Mouse (Mus musculus) hindbrain, postnatal 0 days (tissue): Measurements from ENCODE around the gene Tbx21. TPM values are rescaled to one million over a fixed set of nuclear protein-coding genes. Genes with fewer than 3 reads are reported as not detected.
A peak's percentile ranks its signal among the peaks of the same experiment; 100 is the strongest.

Experiments used
- ATAC-seq: fragments of 200-750 bp; cut with Nextera tagmentation; 2 replicates; pipeline ENCODE4 v1.8.0; 2017; ENCODE audit warnings: mild to moderate bottlenecking, moderate TSS enrichment, moderate library complexity
- DNase-seq: peaks from one replicate; pipeline ENCODE4 v3.0.0-alpha.2; 2015; ENCODE audit warnings: low spot score
- H3K27ac ChIP-seq: fragments of 300-500 bp; sonication (generic); 2 replicates; pipeline ENCODE4 v1.5.1; 2014; ENCODE audit warnings: mild to moderate bottlenecking
- H3K27me3 ChIP-seq: fragments of 300-500 bp; sonication (generic); 2 replicates; pipeline ENCODE4 v1.6.1; 2014; ENCODE audit warnings: low read length, mixed read lengths; ENCODE audit not compliant: insufficient read depth
- H3K36me3 ChIP-seq: fragments of 300-500 bp; sonication (generic); 2 replicates; pipeline ENCODE4 v1.6.1; 2014; ENCODE audit warnings: low read length, mixed read lengths; ENCODE audit not compliant: insufficient read depth
- H3K4me1 ChIP-seq: fragments of 300-500 bp; sonication (generic); 2 replicates; pipeline ENCODE4 v1.6.1; 2014; ENCODE audit warnings: antibody characterized with exemption, low read length, mixed read lengths; ENCODE audit not compliant: insufficient read depth
- H3K4me2 ChIP-seq: fragments of 300-500 bp; sonication (generic); 2 replicates; pipeline ENCODE4 v1.6.1; 2014; ENCODE audit warnings: low read depth, mild to moderate bottlenecking, low read length, moderate library complexity, mixed read lengths
- H3K4me3 ChIP-seq: fragments of 300-500 bp; sonication (generic); 2 replicates; pipeline ENCODE4 v1.5.1; 2014; ENCODE audit warnings: low read length
- H3K9ac ChIP-seq: fragments of 300-500 bp; sonication (generic); replicated peaks from 2 replicates; pipeline ENCODE4 v1.6.1; 2014; ENCODE audit warnings: mild to moderate bottlenecking, low read length, moderate library complexity, mixed read lengths
- H3K9me3 ChIP-seq: fragments of 300-500 bp; sonication (generic); 2 replicates; pipeline ENCODE4 v1.6.1; 2016; ENCODE audit warnings: low read length, mixed read lengths
- CTCF ChIP-seq: IDR thresholded peaks from 2 replicates; pipeline ENCODE4 v1.5.1; 2016; ENCODE audit warnings: antibody characterized with exemption, control low read depth, low read depth
- WGBS: fragments of 180-500 bp; shearing (Covaris S2); extraction: QIAGEN DNeasy Blood & Tissue Kit; methylation state at CpG from one replicate; pipeline ENCODE4 v1.1.7; 2014; 5-methylcytosine and 5-hydroxymethylcytosine counted together
- polyA plus RNA-seq: library from polyadenylated mRNA; unstranded; fragments of >200 nt; fragmentation: Nextera tagmentation; extraction: Ambion mirVana; gene quantifications from 2 replicates; pipeline ENCODE4 v1.2.1, GENCODE M21; 2015
- total RNA-seq: library from RNA; depleted of rRNA; stranded (reverse); fragments of >200 nt; gene quantifications from 2 replicates; pipeline ENCODE4 v1.2.3, GENCODE M21; 2014

The Tbx21 gene
- total and polyA plus RNA-seq, 2 experiments from 2014 or later: 0.16 to 0.89 TPM

DNA sequence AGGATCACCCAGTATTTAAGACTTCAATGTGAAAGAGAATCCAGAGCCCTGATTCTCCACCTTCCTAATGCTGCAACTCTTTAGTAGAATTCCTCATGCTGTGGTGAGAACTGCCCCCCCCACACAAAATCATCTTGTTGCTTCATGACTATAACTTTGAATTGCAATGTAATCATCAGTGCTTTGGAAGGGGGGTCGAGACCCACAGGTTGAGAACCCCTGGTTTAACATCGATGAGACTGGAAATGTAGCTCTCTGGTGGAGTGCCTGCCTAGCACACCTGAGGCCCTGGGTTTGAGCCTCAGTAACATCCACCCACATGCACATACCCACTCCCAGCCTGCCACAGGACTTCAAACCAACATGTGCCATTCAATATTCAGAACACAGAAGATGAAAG is 20.5 kb downstream of the Tbx21 start:
- 74% methylated on average over 2 of the region's 2 CpGs for WGBS
- no peak for ATAC-seq
- no peaks in the 10 kb centered on the region for H3K36me3 ChIP-seq

DNA sequence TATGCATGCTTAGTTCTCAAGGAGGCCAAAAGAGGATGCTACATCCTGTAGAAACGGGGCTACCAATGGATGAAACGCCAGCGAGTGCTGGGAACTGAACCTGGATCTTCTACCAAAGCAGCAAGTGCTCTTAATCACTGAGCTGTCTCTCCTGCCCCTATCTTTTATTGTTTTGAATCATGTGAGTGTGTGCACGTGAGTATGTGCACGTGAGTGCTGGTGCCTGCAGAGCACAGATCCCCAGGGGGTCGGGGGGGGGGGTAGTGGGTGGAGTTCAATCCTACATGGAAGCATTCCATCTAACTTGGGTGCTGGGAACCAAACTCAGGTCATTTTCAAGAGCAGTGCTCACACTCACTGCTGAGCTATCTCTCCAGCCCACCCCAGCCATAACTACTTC is 28.8 kb downstream of the Tbx21 start:
- no peak for DNase-seq
- Histone ChIP-seq H3K27ac (no peak overlapping the region), H3K36me3 (no peaks in the 10 kb centered on the region), H3K27me3 (no peaks in the 10 kb centered on the region), H3K4me2 (no peak overlapping the region), H3K4me1 (no peaks in the 10 kb centered on the region), H3K4me3 (no peak overlapping the region), H3K9ac (no peak overlapping the region), H3K9me3 (no peaks in the 10 kb centered on the region)
- no peak for ATAC-seq
- TF ChIP-seq CTCF: no peak
- 72% methylated on average over 6 of the region's 6 CpGs for WGBS

More for the DNA sequence above, 20.5 kb downstream of the Tbx21 start:
- no peak overlapping the region for H3K27ac ChIP-seq
- no peak overlapping the region for H3K4me2 ChIP-seq
- H3K4me1 ChIP-seq: no peaks in the 10 kb centered on the region
- DNase-seq: no peak
- peaks cover 5% of the 10 kb centered on the region; the same call in 1 of the 2 replicates for H3K27me3 ChIP-seq
- H3K4me3 ChIP-seq: no peak overlapping the region
- H3K9me3 ChIP-seq: no peaks in the 10 kb centered on the region
- TF ChIP-seq CTCF: no peak
- H3K9ac ChIP-seq: no peak overlapping the region

DNA sequence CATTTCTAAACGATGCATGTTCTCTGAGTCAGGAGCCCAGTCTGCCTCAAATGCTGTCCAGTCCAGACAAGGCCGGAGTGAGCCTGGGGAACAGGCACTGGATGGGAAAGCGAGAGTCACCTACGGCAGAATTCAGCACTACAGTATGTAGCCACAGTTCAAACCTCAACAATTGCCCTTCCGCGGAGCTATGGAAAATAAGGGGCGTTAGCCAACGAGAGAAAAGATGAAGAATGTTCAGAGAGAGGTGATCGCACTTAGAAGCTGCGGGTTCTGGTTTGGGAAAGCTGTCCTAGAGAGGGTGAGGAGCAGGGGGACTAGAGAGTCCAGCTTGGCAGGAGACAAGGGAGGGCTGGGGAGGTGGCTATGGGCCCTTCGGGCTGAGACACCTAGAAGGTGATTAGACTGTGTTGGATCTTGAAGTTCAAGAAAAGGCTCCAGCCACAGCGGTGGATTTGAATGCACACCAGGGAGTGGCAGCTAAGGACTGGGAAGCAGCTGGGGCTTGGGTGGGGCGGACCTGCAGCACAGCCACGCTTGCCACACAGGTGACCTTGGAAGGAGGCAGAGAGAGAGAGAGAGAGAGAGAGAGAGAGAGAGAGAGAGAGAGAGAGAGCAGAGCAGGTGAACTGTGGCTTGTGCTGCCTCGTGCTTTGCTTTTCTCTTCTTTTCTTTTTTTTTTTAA is 30.2 kb downstream of the Tbx21 start:
- no peak for DNase-seq
- H3K27me3 ChIP-seq: no peaks in the 10 kb centered on the region
- H3K4me2 ChIP-seq: no peak overlapping the region
- H3K9me3 ChIP-seq: no peaks in the 10 kb centered on the region
- no peak for ATAC-seq
- H3K9ac ChIP-seq: no peak overlapping the region
- WGBS: 87% methylated on average over 15 of the region's 15 CpGs
- no peaks in the 10 kb centered on the region for H3K4me1 ChIP-seq
- TF ChIP-seq CTCF: no peak
- H3K4me3 ChIP-seq: no peak overlapping the region
- no peaks in the 10 kb centered on the region for H3K36me3 ChIP-seq
- H3K27ac ChIP-seq: no peak overlapping the region

DNA sequence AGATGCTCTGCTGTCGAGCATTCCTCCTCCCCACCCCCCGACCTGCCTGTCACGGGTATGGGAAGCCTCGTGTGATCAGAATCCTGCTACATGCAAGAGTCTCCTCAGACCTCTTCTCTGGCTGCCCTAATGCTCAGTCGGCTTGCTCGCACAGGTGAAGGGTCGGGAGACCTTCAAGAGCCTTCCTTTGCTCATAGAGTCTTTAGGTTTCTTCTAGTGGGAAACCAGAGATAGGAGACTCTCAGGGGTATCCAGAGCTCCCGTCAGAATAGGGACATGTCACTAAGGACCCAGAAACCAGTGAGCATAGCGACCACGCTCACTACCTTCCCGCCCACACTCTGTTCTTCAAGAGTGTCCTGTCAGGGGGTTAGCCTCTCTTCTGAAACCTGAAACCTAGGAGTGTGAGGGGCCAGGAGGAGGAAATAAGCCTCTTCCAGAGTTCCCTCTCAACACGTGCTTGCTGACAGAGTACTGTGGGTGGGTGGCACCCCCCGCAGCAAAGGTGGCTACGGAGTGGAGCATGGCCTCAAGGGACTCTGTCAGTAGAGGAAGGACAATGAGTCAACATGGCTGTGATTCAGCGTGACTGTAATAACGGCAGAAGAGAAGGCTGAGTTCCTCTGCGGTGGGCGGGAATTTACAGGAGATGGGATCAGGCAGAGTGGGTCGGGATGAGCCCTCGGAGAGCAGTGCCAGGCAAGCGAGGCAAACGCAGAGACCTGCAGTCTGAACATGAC is 31.6 kb downstream of the Tbx21 start:
- H3K4me2 ChIP-seq: no peak overlapping the region
- H3K27me3 ChIP-seq: no peaks in the 10 kb centered on the region
- no peak for DNase-seq
- no peak overlapping the region for H3K9ac ChIP-seq
- 0 out of 2 replicates have a peak, but pooled peaks have one; percentile 32 for ATAC-seq
- H3K4me1 ChIP-seq: no peaks in the 10 kb centered on the region
- no peak overlapping the region for H3K27ac ChIP-seq
- no peak overlapping the region for H3K4me3 ChIP-seq
- WGBS: 41% methylated on average over 22 of the region's 22 CpGs
- no peaks in the 10 kb centered on the region for H3K9me3 ChIP-seq
- no peaks in the 10 kb centered on the region for H3K36me3 ChIP-seq
- TF ChIP-seq CTCF: no peak

DNA sequence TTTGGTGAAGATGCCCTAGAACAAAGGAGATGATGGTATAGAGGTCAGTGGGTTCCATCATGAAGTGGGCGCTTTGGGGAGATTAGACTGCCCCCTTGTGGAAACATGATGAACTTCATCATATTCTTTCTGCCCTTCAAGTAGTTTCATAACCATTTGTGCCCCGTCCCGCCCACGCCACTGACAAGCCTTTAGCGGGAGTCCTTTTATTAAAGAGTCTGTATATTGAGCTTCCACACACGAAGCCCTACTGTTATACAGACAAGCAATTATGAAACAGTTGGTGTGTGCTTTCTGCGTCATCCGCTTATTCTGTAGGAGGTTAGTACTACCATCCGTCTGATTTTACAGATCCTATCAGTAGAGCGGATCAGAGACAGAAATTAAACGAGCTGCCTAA is 32.2 kb downstream of the Tbx21 start:
- peak; percentile 72 for TF ChIP-seq CTCF

DNA sequence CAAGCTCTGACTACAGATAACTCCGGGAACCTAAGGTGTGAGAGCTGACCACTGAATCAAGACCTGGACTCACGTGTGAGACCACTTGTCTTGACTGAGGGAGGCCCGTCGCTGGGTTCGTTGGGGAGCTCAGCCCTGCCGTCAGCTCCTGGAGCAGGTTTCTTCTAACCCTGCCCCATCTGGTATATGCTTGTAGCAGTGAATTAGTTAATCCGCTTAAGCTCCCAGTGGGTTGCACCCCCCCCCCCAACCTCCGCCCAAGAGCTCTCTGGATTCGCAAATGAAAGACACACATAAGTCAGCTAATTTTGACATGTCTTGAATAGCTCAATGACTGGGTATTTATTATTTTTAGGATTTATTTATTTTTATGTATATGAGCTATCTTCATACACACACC is 34.8 kb downstream of the Tbx21 start:
- Histone ChIP-seq H3K4me3 (no peak overlapping the region), H3K27ac (no peak overlapping the region), H3K27me3 (no peaks in the 10 kb centered on the region), H3K4me2 (no peak overlapping the region), H3K9me3 (no peaks in the 10 kb centered on the region), H3K36me3 (no peaks in the 10 kb centered on the region), H3K9ac (no peak overlapping the region), H3K4me1 (no peaks in the 10 kb centered on the region)
- no peak for ATAC-seq
- no peak for TF ChIP-seq CTCF
- 39% methylated on average over 9 of the region's 9 CpGs for WGBS
- DNase-seq: peak; percentile 9

More for the DNA sequence above, 32.2 kb downstream of the Tbx21 start:
- Histone ChIP-seq H3K4me3 (no peak overlapping the region), H3K9me3 (no peaks in the 10 kb centered on the region), H3K27me3 (no peaks in the 10 kb centered on the region), H3K27ac (no peak overlapping the region), H3K4me2 (no peak overlapping the region), H3K9ac (no peak overlapping the region), H3K4me1 (no peaks in the 10 kb centered on the region), H3K36me3 (no peaks in the 10 kb centered on the region)
- peak; percentile 34 for DNase-seq
- no peak for ATAC-seq
- WGBS: 44% methylated on average over 11 of the region's 11 CpGs

DNA sequence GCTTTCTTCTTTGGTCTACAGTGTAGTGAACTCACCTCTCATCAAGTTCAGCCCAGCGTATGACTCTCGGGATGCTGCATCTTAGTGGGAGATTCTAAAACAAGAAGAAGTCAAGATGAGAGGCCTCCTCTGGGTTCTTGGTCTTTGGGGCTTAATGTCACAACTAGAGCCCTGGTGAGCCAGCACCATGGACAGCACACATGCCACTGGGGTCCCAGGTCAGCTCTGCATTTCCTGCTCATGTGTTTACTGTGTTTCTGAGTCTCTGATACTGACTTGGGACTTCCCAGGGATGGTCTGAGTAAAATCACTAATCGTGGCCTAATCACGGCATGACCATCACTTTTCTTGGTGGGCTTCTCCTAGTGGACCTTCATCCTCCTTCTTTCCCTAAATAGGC is 36.4 kb downstream of the Tbx21 start:
- no peak overlapping the region for H3K4me3 ChIP-seq
- H3K27me3 ChIP-seq: no peaks in the 10 kb centered on the region
- no peak overlapping the region for H3K4me2 ChIP-seq
- H3K4me1 ChIP-seq: no peaks in the 10 kb centered on the region
- 64% methylated on average over 4 of the region's 4 CpGs for WGBS
- DNase-seq (no peak), ATAC-seq (no peak)
- H3K9ac ChIP-seq: no peak overlapping the region
- H3K36me3 ChIP-seq: no peaks in the 10 kb centered on the region
- H3K9me3 ChIP-seq: no peaks in the 10 kb centered on the region
- no peak for TF ChIP-seq CTCF
- H3K27ac ChIP-seq: no peak overlapping the region
